Mouse (Mus musculus): ENCODE measurements around the gene Nploc4. TPM values are rescaled to one million over a fixed set of nuclear protein-coding genes. Genes with fewer than 3 reads are reported as not detected.

Nploc4 gene
- total and polyA plus RNA-seq, 2 experiments from 2014 or later: 28.6 to 65.8 TPM

GRCm38 (mm10) chr11:120345067-120345681 lies 92.3 kb downstream of the Nploc4 start:
- Histone ChIP-seq H3K27me3 (ENCODE audit: insufficient read depth, low read length) (no peaks in the 10 kb centered on the region), H3K4me2 (ENCODE audit: low read depth) (peak overlapping the region; percentile 83), H3K9me3 (ENCODE audit: low read length) (no peaks in the 10 kb centered on the region), H3K4me1 (ENCODE audit: insufficient read depth) (peaks cover 5% of the 10 kb centered on the region; the same call in 1 of the 2 replicates), H3K9ac (peak overlapping the region; percentile 47), H3K36me3 (ENCODE audit: insufficient read depth) (peaks cover 15% of the 10 kb centered on the region), H3K27ac (ENCODE audit: low read depth, low read length) (0 out of 2 replicates have a peak overlapping the region, but pooled peaks have one; percentile 29), H3K4me3 (ENCODE audit: low read depth, low read length) (peak overlapping the region; percentile 40)
- WGBS: 6% methylated on average over 1 of the region's 1 CpGs
- TF ChIP-seq CTCF (IDR thresholded peaks at IDR 0.05; ENCODE audit: low read depth): no peak
- peak; percentile 25 for DNase-seq
- no peak for ATAC-seq

DNA sequence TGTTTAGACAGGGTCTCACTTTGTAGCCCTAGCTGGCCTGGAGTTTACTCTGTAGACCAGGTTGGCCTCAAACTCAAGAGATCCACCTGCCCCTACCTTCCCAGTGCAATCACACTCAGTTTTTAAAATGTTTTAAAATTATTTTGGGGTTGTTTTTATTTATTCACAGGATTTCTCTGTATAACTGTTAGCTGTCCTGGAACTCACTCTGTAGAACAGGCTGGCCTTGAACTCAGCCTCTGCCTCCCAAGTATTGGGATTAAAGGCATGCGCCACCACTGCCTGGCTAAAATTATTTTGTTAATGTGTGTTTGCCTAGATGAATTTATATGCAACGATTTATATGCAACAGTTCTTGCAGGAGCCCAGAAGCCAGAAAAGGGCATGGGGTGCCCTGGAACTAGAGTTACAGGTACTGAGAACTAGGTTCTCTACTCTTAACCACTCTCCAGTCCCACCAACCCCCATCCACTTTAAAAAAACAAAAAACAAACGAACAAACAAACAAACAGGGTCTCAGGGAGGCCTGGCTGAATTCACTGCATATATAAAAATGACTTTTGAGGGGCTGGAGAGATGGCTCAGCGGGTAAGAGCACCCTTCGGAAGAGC lies 93.1 kb downstream of the Nploc4 start:
- WGBS: 58% methylated on average over 5 of the region's 5 CpGs
- peaks cover 15% of the 10 kb centered on the region for H3K36me3 ChIP-seq (ENCODE audit: insufficient read depth)
- H3K4me1 ChIP-seq (ENCODE audit: insufficient read depth): peaks cover 4% of the 10 kb centered on the region; the same call in 1 of the 2 replicates
- no peak overlapping the region for H3K27ac ChIP-seq (ENCODE audit: low read depth, low read length)
- no peak overlapping the region; the same call in 1 of the 2 replicates for H3K9ac ChIP-seq
- H3K4me3 ChIP-seq (ENCODE audit: low read depth, low read length): peak overlapping the region; percentile 40
- TF ChIP-seq CTCF (IDR thresholded peaks at IDR 0.05; ENCODE audit: low read depth): no peak
- no peak for ATAC-seq
- H3K27me3 ChIP-seq (ENCODE audit: insufficient read depth, low read length): no peaks in the 10 kb centered on the region
- no peaks in the 10 kb centered on the region for H3K9me3 ChIP-seq (ENCODE audit: low read length)
- H3K4me2 ChIP-seq (ENCODE audit: low read depth): peak overlapping the region; percentile 83
- DNase-seq: peak; percentile 9

DNA sequence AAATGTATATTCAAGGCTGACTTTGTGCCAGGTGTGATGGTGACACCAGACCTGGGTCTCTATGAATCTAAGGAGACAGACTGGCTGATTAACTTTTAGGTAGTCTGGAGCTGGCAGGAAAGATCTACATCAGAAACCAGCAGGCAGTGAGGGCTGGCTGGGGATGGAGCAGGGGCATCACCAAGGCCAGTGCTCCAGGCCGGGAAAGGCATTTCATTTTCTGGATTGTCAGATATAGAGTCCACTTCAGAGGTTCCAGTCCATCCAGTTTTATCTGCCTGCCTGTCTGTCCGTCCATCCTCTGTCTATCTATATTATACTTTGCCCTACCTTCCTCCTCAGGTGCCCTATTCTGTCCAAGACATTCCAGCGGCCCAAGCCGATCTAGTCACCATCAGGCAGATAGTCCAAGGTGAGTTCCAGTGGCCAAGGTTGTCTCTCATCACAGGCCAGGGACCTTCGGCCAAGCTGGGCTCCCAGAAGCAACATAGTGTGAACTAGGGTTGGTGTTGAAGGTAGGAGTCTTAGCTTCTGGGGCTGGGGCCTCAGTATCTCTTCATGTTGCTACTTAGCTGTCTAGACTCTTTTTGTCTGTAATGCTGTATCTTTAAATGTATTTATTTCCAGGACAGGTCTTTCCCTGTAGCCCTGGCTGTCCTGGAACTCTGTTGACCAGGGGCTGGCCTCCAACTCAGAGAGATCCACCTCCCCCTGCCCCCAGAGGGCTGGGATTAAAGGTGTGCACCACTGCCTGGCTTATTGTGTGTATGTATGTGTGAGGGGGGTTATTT lies 93.8 kb downstream of the Nploc4 start:
- Histone ChIP-seq H3K27me3 (ENCODE audit: insufficient read depth, low read length) (no peaks in the 10 kb centered on the region), H3K27ac (ENCODE audit: low read depth, low read length) (no peak overlapping the region), H3K9ac (no peak overlapping the region), H3K9me3 (ENCODE audit: low read length) (no peaks in the 10 kb centered on the region), H3K36me3 (ENCODE audit: insufficient read depth) (peaks cover 15% of the 10 kb centered on the region), H3K4me3 (ENCODE audit: low read depth, low read length) (no peak overlapping the region), H3K4me2 (ENCODE audit: low read depth) (peak overlapping the region; percentile 83), H3K4me1 (ENCODE audit: insufficient read depth) (no peaks in the 10 kb centered on the region)
- 79% methylated on average over 5 of the region's 5 CpGs for WGBS
- TF ChIP-seq CTCF (IDR thresholded peaks at IDR 0.05; ENCODE audit: low read depth): no peak
- ATAC-seq (no peak), DNase-seq (peak; percentile 15)

DNA sequence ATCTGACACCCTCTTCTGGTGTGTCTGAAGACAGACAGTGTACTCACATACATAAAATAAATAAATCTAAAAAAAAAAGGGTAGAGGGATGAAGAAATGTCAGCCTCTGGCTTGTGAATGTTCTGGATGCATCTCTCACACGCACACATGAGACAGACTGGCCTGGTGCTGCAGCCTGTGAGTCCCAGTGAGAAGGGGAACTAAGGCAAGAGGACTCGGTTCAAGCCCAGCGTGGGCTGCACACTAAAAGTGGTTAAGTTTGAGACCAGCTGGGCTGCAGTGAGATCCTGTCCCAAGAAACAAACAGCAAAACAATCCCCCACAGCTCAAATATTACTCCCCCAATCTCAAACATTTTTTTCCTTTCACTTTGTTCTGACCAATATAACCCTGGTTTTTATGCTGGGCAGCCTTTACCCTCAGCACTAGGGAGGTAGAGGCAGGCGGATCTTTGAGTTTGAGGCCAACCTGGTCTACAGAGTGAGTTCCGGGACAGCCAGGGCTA lies 94.8 kb downstream of the Nploc4 start:
- Histone ChIP-seq H3K4me2 (ENCODE audit: low read depth) (no peak overlapping the region), H3K9ac (no peak overlapping the region), H3K27me3 (ENCODE audit: insufficient read depth, low read length) (no peaks in the 10 kb centered on the region), H3K27ac (ENCODE audit: low read depth, low read length) (no peak overlapping the region), H3K4me3 (ENCODE audit: low read depth, low read length) (no peak overlapping the region), H3K4me1 (ENCODE audit: insufficient read depth) (no peaks in the 10 kb centered on the region), H3K36me3 (ENCODE audit: insufficient read depth) (peaks cover 15% of the 10 kb centered on the region), H3K9me3 (ENCODE audit: low read length) (no peaks in the 10 kb centered on the region)
- 94% methylated on average over 5 of the region's 5 CpGs for WGBS
- no peak for TF ChIP-seq CTCF (IDR thresholded peaks at IDR 0.05; ENCODE audit: low read depth)
- ATAC-seq (no peak), DNase-seq (no peak)

- TF ChIP-seq CTCF (IDR thresholded peaks at IDR 0.05; ENCODE audit: low read depth): no peak
- Histone ChIP-seq H3K27ac (ENCODE audit: low read depth, low read length) (no peak overlapping the region), H3K4me3 (ENCODE audit: low read depth, low read length) (no peak overlapping the region), H3K4me2 (ENCODE audit: low read depth) (no peak overlapping the region), H3K4me1 (ENCODE audit: insufficient read depth) (no peaks in the 10 kb centered on the region), H3K9ac (no peak overlapping the region), H3K9me3 (ENCODE audit: low read length) (no peaks in the 10 kb centered on the region), H3K27me3 (ENCODE audit: insufficient read depth, low read length) (no peaks in the 10 kb centered on the region), H3K36me3 (ENCODE audit: insufficient read depth) (peaks cover 10% of the 10 kb centered on the region)
- ATAC-seq: no peak
- WGBS: 90% methylated on average over 4 of the region's 4 CpGs
- no peak for DNase-seq
Measured at GRCm38 (mm10) chr11:120341661-120342060, 95.8 kb downstream of the Nploc4 start.

DNA sequence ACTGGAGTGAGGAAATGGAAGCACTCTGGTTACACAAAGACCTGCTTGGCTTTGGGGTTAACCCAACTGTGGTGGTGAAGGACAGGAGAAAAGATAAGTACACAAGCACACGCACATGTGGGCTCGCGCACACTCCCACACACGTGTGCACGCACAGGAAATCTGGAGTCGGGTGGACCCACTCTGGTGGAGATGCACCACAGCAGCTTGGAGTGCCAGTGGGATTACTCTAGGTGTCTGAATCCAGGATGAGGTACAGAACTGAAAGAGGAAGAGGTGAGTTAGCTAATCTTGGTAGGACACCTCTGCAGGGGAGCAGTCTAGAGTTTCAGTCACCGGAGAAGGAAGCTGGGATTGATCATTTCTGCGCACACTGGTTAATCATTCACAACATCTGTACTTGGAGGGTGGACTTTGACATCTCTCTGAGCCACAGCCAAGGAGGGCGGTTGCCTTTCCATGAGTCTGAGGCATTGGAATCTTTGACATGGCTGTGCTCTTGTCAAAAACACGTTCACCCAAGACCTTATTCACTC lies 97.5 kb downstream of the Nploc4 start:
- DNase-seq: no peak
- H3K4me3 ChIP-seq (ENCODE audit: low read depth, low read length): no peak overlapping the region
- peaks cover 2% of the 10 kb centered on the region for H3K36me3 ChIP-seq (ENCODE audit: insufficient read depth)
- TF ChIP-seq CTCF (IDR thresholded peaks at IDR 0.05; ENCODE audit: low read depth): no peak
- H3K27me3 ChIP-seq (ENCODE audit: insufficient read depth, low read length): no peaks in the 10 kb centered on the region
- WGBS: 92% methylated on average over 10 of the region's 10 CpGs
- no peak overlapping the region for H3K9ac ChIP-seq
- H3K4me1 ChIP-seq (ENCODE audit: insufficient read depth): no peaks in the 10 kb centered on the region
- H3K27ac ChIP-seq (ENCODE audit: low read depth, low read length): no peak overlapping the region
- H3K9me3 ChIP-seq (ENCODE audit: low read length): no peaks in the 10 kb centered on the region
- ATAC-seq: no peak
- H3K4me2 ChIP-seq (ENCODE audit: low read depth): no peak overlapping the region

Measured in forebrain, postnatal 0 days (tissue).